Mouse (Mus musculus) megakaryocyte, embryonic 14.5 days (primary cell): Measurements from ENCODE around the gene Dnajb13.

Source experiments
- FLI1 ChIP-seq: IDR thresholded peaks from 2 replicates; pipeline ENCODE4 v1.6.1; 2012; ENCODE audit warnings: low read length, inconsistent platforms, mixed read lengths
- GATA1 ChIP-seq: IDR thresholded peaks from 3 replicates; pipeline ENCODE4 v1.6.1; 2012; ENCODE audit warnings: mixed read lengths, low read length, inconsistent platforms, borderline replicate concordance

- TF ChIP-seq GATA1: no peak
- TF ChIP-seq FLI1: no peak
Measured at GRCm38 (mm10) chr7:100539516-100539915, 24.8 kb upstream of the Dnajb13 start.
